Mouse (Mus musculus): ENCODE measurements at regions not wholly inside any gene's neighbourhood (a gene's known extent, or its start where the extent isn't known, plus 50 kb on each side); places are given as distances from the start of the nearest gene placed in this dataset.

GRCm38 (mm10) chr8:127932276-127932675 lies 426.1 kb upstream of the Nrp1 start:
- TF ChIP-seq ZNF384 (IDR thresholded peaks at IDR 0.05; ENCODE audit: low read depth, low read length) (no peak), MAFK (IDR thresholded peaks at IDR 0.05; ENCODE audit: insufficient read depth, low read depth, low read length) (no peak), ZC3H11A (IDR thresholded peaks at IDR 0.05; ENCODE audit: borderline replicate concordance, low read depth, low read length) (no peak), HCFC1 (IDR thresholded peaks at IDR 0.05; ENCODE audit: borderline replicate concordance, insufficient read depth, low read length) (no peak), CHD2 (IDR thresholded peaks at IDR 0.05; ENCODE audit: low read depth, low read length) (no peak)

All from ES-E14 (cell line).